Mouse (Mus musculus) ES-E14 (cell line): ENCODE measurements around the gene Asic2.

Experiments
- HCFC1 ChIP-seq: IDR thresholded peaks from 2 replicates; pipeline ENCODE4 v1.6.1; 2012; ENCODE audit warnings: low read length, inconsistent platforms, borderline replicate concordance; ENCODE audit not compliant: insufficient read depth
- ZC3H11A ChIP-seq: IDR thresholded peaks from 2 replicates; pipeline ENCODE4 v1.6.1; 2012; ENCODE audit warnings: low read depth, mild to moderate bottlenecking, inconsistent platforms, low read length, borderline replicate concordance
- ZNF384 ChIP-seq: IDR thresholded peaks from 2 replicates; pipeline ENCODE4 v1.6.1; 2012; ENCODE audit warnings: low read depth, low read length, inconsistent platforms

DNA sequence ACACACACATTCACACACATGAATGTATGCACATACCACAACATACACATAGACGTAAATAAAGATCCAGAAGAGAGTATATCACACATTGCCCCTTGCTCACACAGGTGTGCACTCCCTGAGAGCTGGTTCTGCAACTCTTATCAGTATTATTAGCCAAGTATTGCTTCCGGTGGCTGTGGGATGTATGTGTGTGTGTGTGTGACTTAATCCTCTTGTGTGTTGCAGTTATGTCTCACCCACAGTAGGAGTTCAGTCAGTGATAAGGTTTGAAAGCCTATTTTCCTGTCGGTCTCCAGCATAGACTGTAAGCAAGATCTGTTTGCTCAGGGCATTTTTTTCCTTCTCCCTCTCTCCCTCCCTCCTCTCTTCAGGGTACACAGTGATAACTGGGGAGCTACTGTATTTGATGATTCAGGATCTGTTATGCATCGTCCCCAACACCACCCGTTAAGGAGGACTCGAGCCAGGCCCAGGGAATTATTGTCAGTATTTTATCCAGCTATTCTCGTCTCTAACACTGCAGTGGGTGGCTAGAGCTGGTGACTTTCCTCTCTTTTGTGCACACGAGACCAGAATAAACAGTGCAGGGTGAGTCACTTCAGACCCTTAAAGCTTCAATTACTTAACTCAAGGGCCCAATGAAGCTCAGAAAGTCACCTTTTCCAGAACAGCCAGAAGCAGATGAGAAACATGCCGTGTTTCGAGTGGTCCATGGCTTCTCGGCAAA lies 888.0 kb downstream of the Asic2 start:
- TF ChIP-seq ZNF384 (no peak), ZC3H11A (no peak), HCFC1 (no peak)
